Mouse (Mus musculus): Measurements from ENCODE around the gene Draxin. TPM values are rescaled to one million over a fixed set of nuclear protein-coding genes. Genes with fewer than 3 reads are reported as not detected.
A peak's percentile ranks its signal among the peaks of the same experiment; 100 is the strongest.

Draxin gene
- total and polyA plus RNA-seq, 3 experiments = 0.29 to 0.41 TPM; not detected in 1

- H3K9ac ChIP-seq (ENCODE audit: low read depth, low read length) = no peak overlapping the region
- no peak overlapping the region for H3K27ac ChIP-seq
- H3K27me3 ChIP-seq (ENCODE audit: control insufficient read depth, insufficient read depth, low read length) = no peaks in the 10 kb centered on the region
- DNase-seq = no peak
- no peaks in the 10 kb centered on the region for H3K4me1 ChIP-seq (ENCODE audit: control insufficient read depth, insufficient read depth, low read length)
- no peak overlapping the region for H3K4me3 ChIP-seq
- 64% methylated on average over 4 of the region's 4 CpGs for WGBS
- intact Hi-C loops (cut with DNase I) = no loop called here
- H3K79me2 ChIP-seq (replicated peaks; ENCODE audit: control insufficient read depth, insufficient read depth, low read length) = no peaks in the 10 kb centered on the region
- TF ChIP-seq EP300 (IDR thresholded peaks at IDR 0.05; ENCODE audit: insufficient read depth, low read depth, low read length) (no peak), CTCF (IDR thresholded peaks at IDR 0.05) (peak; percentile 41)
- H3K36me3 ChIP-seq (ENCODE audit: control insufficient read depth, insufficient read depth, low read length) = no peaks in the 10 kb centered on the region
Observed at GRCm38 (mm10) chr4:148117392-148117791, 13.1 kb downstream of the Draxin start.

DNA sequence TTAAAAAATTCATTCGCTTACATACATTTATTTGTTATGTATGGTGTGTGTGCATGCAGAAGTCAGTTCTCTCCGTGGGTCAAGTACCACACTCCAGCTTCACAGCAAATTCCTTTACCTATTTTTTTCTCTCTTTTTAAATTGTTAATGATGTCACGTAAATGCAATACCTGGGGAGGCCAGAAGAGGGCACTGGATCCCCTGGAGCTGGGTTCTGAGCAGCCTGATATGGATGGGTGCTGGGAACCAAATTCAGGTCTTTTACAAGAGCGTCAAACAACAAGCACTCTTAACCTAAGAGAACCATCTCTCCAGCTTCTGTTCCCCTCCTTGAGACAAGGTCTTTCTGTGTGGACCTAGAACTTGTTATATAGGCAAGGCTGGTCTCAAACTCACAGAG, 13.8 kb downstream of the Draxin start:
- intact Hi-C loops (cut with DNase I) = no loop called here
- no peak for DNase-seq
- no peak overlapping the region for H3K9ac ChIP-seq (ENCODE audit: low read depth, low read length)
- H3K4me3 ChIP-seq = no peak overlapping the region
- H3K27ac ChIP-seq = no peak overlapping the region
- no peak for TF ChIP-seq POLR2A (IDR thresholded peaks at IDR 0.05; ENCODE audit: insufficient read depth, low read depth, low read length)
- TF ChIP-seq CTCF (IDR thresholded peaks at IDR 0.05) = peak; percentile 36
- no peaks in the 10 kb centered on the region for H3K36me3 ChIP-seq (ENCODE audit: control insufficient read depth, insufficient read depth, low read length)
- no peaks in the 10 kb centered on the region for H3K27me3 ChIP-seq (ENCODE audit: control insufficient read depth, insufficient read depth, low read length)
- 78% methylated on average over 4 of the region's 4 CpGs for WGBS
- no peaks in the 10 kb centered on the region for H3K4me1 ChIP-seq (ENCODE audit: control insufficient read depth, insufficient read depth, low read length)
- H3K79me2 ChIP-seq (replicated peaks; ENCODE audit: control insufficient read depth, insufficient read depth, low read length) = no peaks in the 10 kb centered on the region

DNA sequence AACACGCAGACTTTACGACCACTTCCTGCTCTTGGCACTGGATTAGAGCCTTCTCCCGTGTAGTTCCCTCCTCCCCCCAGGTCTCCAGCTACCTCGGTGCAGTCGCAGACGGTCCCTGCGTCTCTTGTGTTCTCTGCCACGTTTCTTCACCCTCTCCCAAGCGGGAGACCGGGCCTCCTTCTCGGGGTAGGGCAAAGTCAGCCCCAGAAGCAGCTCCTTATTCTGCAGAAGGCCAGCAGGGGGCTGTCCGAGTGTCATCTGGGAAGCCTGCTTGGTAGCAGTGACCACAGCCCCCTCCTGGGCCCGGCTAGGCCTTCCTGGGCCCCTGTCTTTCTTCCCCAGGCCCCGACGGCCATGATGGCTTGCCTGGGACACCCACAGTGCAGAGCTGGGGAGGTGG, 15.0 kb downstream of the Draxin start:
- Histone ChIP-seq H3K79me2 (replicated peaks; ENCODE audit: control insufficient read depth, insufficient read depth, low read length) (no peaks in the 10 kb centered on the region), H3K27me3 (ENCODE audit: control insufficient read depth, insufficient read depth, low read length) (no peaks in the 10 kb centered on the region), H3K9ac (ENCODE audit: low read depth, low read length) (no peak overlapping the region), H3K36me3 (ENCODE audit: control insufficient read depth, insufficient read depth, low read length) (no peaks in the 10 kb centered on the region), H3K4me1 (ENCODE audit: control insufficient read depth, insufficient read depth, low read length) (no peaks in the 10 kb centered on the region), H3K27ac (no peak overlapping the region), H3K4me3 (no peak overlapping the region)
- TF ChIP-seq CTCF (IDR thresholded peaks at IDR 0.05) (peak; percentile 64), POLR2A (IDR thresholded peaks at IDR 0.05; ENCODE audit: insufficient read depth, low read depth, low read length) (no peak)
- 5% methylated on average over 15 of the region's 15 CpGs for WGBS
- peak; percentile 24 to 35 for DNase-seq
- intact Hi-C loops (cut with DNase I) = loop anchor here (2.0 kb wide), 1 partner anchor 313 kb away; no protein-coding TSS in a partner anchor

GRCm38 (mm10) chr4:148114758-148115391, 15.6 kb downstream of the Draxin start:
- Histone ChIP-seq H3K36me3 (ENCODE audit: control insufficient read depth, insufficient read depth, low read length) (no peaks in the 10 kb centered on the region), H3K4me3 (no peak overlapping the region), H3K4me1 (ENCODE audit: control insufficient read depth, insufficient read depth, low read length) (no peaks in the 10 kb centered on the region), H3K27ac (no peak overlapping the region), H3K79me2 (replicated peaks; ENCODE audit: control insufficient read depth, insufficient read depth, low read length) (no peaks in the 10 kb centered on the region), H3K27me3 (ENCODE audit: control insufficient read depth, insufficient read depth, low read length) (no peaks in the 10 kb centered on the region), H3K9ac (ENCODE audit: low read depth, low read length) (no peak overlapping the region)
- peak; percentile 77 to 87 for DNase-seq
- intact Hi-C loops (cut with DNase I) = loop anchor here (1.0 to 2.0 kb wide), 2 partner anchors 52 to 314 kb away; no protein-coding TSS in a partner anchor
- 4% methylated on average over 15 of the region's 15 CpGs for WGBS
- TF ChIP-seq EP300 (IDR thresholded peaks at IDR 0.05; ENCODE audit: insufficient read depth, low read depth, low read length) (peak; percentile 91), POLR2A (IDR thresholded peaks at IDR 0.05; ENCODE audit: insufficient read depth, low read depth, low read length) (no peak), CTCF (IDR thresholded peaks at IDR 0.05) (peak; percentile 97)

DNA sequence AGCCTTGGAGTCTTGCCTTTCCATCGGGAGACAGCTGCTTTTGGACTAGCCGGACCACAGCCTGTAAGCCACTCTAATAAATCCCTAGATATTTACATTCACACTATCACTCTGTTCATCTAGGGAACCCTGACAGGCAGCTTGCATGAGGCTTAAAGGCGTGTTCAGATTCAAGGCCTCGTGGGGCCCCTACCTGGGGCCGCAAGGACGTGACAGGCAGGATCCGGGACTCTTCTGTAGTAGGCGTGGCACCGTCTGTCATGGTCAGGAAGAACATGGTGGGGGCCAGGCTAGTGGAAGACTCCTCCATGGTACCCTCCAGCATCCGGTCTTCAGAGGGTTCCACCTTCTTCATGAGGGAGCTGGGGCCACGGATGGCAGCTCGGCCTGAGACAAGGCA, 18.0 kb downstream of the Draxin start:
- H3K79me2 ChIP-seq (replicated peaks; ENCODE audit: control insufficient read depth, insufficient read depth, low read length) = no peaks in the 10 kb centered on the region
- intact Hi-C loops (cut with DNase I) = no loop called here
- no peak overlapping the region for H3K9ac ChIP-seq (ENCODE audit: low read depth, low read length)
- no peak for TF ChIP-seq POLR2A (IDR thresholded peaks at IDR 0.05; ENCODE audit: insufficient read depth, low read depth, low read length)
- no peak for TF ChIP-seq EP300 (IDR thresholded peaks at IDR 0.05; ENCODE audit: insufficient read depth, low read depth, low read length)
- no peak for TF ChIP-seq CTCF (IDR thresholded peaks at IDR 0.05)
- 82% methylated on average over 12 of the region's 12 CpGs for WGBS
- H3K27ac ChIP-seq = no peak overlapping the region
- no peak overlapping the region for H3K4me3 ChIP-seq
- DNase-seq = no peak
- no peaks in the 10 kb centered on the region for H3K36me3 ChIP-seq (ENCODE audit: control insufficient read depth, insufficient read depth, low read length)
- no peaks in the 10 kb centered on the region for H3K27me3 ChIP-seq (ENCODE audit: control insufficient read depth, insufficient read depth, low read length)
- no peaks in the 10 kb centered on the region for H3K4me1 ChIP-seq (ENCODE audit: control insufficient read depth, insufficient read depth, low read length)

DNA sequence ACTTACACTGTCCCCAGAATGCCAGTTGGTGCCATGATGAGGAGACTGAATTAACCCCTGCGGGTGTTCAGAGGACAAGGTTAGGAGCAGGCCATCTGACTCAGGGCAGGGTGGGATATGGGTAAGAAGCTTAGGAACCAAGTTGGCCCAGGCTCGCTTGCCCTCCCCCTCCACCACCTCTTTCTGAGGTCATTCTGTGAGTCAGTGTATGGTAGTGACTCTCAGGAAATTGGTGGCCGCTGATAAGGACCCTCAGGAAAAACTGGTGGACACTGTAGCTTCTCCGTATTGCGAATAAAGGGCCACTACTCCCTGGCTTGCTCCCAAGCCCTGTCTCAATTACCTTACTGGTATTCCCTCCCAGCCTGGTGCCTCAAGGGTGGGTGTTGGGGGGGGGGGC, 21.3 kb downstream of the Draxin start:
- H3K9ac ChIP-seq (ENCODE audit: low read depth, low read length) = no peak overlapping the region
- no peaks in the 10 kb centered on the region for H3K36me3 ChIP-seq (ENCODE audit: control insufficient read depth, insufficient read depth, low read length)
- no peaks in the 10 kb centered on the region for H3K27me3 ChIP-seq (ENCODE audit: control insufficient read depth, insufficient read depth, low read length)
- DNase-seq = no peak
- TF ChIP-seq EP300 (IDR thresholded peaks at IDR 0.05; ENCODE audit: insufficient read depth, low read depth, low read length) = no peak
- TF ChIP-seq POLR2A (IDR thresholded peaks at IDR 0.05; ENCODE audit: insufficient read depth, low read depth, low read length) = no peak
- TF ChIP-seq CTCF (IDR thresholded peaks at IDR 0.05) = no peak
- no peaks in the 10 kb centered on the region for H3K79me2 ChIP-seq (replicated peaks; ENCODE audit: control insufficient read depth, insufficient read depth, low read length)
- WGBS = 49% methylated on average over 5 of the region's 5 CpGs
- no peak overlapping the region for H3K4me3 ChIP-seq
- intact Hi-C loops (cut with DNase I) = no loop called here
- H3K27ac ChIP-seq = no peak overlapping the region
- H3K4me1 ChIP-seq (ENCODE audit: control insufficient read depth, insufficient read depth, low read length) = no peaks in the 10 kb centered on the region
